Mouse (Mus musculus) small intestine, adult 2 months (tissue): Measurements from ENCODE around the gene Ppfia1.

Experiments used
- CTCF ChIP-seq: fragments of 200-500 bp; IDR thresholded peaks from 2 replicates; pipeline ENCODE4 v1.5.1; 2012; ENCODE audit warnings: low read depth, mild to moderate bottlenecking, control low read depth, inconsistent platforms, low read length, moderate library complexity, mixed read lengths; ENCODE audit not compliant: insufficient replicate concordance, insufficient read length; ENCODE audit errors: extremely low read depth
- POLR2A ChIP-seq: fragments of 200-500 bp; IDR thresholded peaks from 2 replicates; pipeline ENCODE4 v1.6.1; 2012; ENCODE audit warnings: low read depth, mild to moderate bottlenecking, control low read depth, inconsistent platforms, low read length, moderate library complexity

- no peak for TF ChIP-seq POLR2A
- no peak for TF ChIP-seq CTCF
Observed at GRCm38 (mm10) chr7:144432920-144433319, 120.6 kb downstream of the Ppfia1 start.
